Mouse (Mus musculus): ENCODE measurements around the gene Myo1b. TPM values are rescaled to one million over a fixed set of nuclear protein-coding genes. Genes with fewer than 3 reads are reported as not detected.

Gene Myo1b
- total and polyA plus RNA-seq, 3 experiments, result not detected

DNA sequence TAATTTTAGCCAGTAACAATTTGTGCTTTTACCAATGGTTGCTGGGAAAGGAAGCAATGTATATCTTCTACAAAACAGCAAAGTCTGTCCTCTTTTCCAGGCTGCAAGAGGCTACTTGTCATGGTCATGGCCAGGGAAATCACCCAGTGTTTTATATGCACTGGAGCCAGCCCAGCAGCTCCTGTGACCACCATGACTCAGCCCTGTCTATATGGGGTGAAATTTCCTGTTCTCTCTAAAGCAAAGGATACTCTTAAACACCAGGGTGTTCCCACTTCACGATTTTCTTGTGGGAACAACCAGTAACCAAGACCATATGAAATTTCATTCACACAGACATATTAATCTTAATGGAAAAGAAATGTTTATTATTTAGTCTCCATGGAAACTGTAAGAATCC lies 107.6 kb downstream of the Myo1b start:
- Histone ChIP-seq H3K27me3 (ENCODE audit: control insufficient read depth in 1 of 2, insufficient read depth in 2 of 2, low read length in 2 of 2) (no peaks in the 10 kb centered on the region), H3K4me1 (ENCODE audit: control insufficient read depth in 1 of 2, insufficient read depth in 2 of 2, low read length in 2 of 2) (no peaks in the 10 kb centered on the region), H3K27ac (ENCODE audit: control insufficient read depth, low read depth, low read length) (no peak overlapping the region), H3K9me3 (replicated peaks; ENCODE audit: insufficient read depth, low read length) (no peaks in the 10 kb centered on the region), H3K9ac (ENCODE audit: control insufficient read depth, low read depth, low read length, poor library complexity, severe bottlenecking) (no peak overlapping the region), H3K79me2 (ENCODE audit: control insufficient read depth, insufficient read depth, low read length, poor library complexity) (no peaks in the 10 kb centered on the region), H3K36me3 (ENCODE audit: control insufficient read depth in 1 of 2, insufficient read depth in 2 of 2, low read length in 2 of 2) (no peaks in the 10 kb centered on the region), H3K4me3 (ENCODE audit: control insufficient read depth in 1 of 2, insufficient read depth in 1 of 2, low read depth in 2 of 2, low read length in 2 of 2) (no peak overlapping the region)
- DNase-seq (ENCODE audit: low read depth, low spot score), result no peak
- TF ChIP-seq MXI1 (IDR thresholded peaks at IDR 0.05; ENCODE audit: low read depth, low read length), result no peak
- TF ChIP-seq POLR2AphosphoS5 (IDR thresholded peaks at IDR 0.05; ENCODE audit: borderline replicate concordance, low read depth, low read length), result no peak
- no peak for TF ChIP-seq ZNF384 (IDR thresholded peaks at IDR 0.05; ENCODE audit: low read depth, low read length)
- TF ChIP-seq JUND (IDR thresholded peaks at IDR 0.05; ENCODE audit: low read depth, low read length), result no peak
- TF ChIP-seq HCFC1 (IDR thresholded peaks at IDR 0.05; ENCODE audit: low read depth, low read length), result no peak
- no peak for TF ChIP-seq TAL1 (IDR thresholded peaks at IDR 0.05; ENCODE audit: low read length)
- TF ChIP-seq POLR2AphosphoS2 (IDR thresholded peaks at IDR 0.05; ENCODE audit: low read length), result no peak
- TF ChIP-seq MAFK (IDR thresholded peaks at IDR 0.05; ENCODE audit: borderline replicate concordance, low read depth, low read length), result no peak
- no peak for TF ChIP-seq MYC (IDR thresholded peaks at IDR 0.05; ENCODE audit: low read depth, low read length)
- TF ChIP-seq MAX (IDR thresholded peaks at IDR 0.05; ENCODE audit: low read length), result no peak

DNA sequence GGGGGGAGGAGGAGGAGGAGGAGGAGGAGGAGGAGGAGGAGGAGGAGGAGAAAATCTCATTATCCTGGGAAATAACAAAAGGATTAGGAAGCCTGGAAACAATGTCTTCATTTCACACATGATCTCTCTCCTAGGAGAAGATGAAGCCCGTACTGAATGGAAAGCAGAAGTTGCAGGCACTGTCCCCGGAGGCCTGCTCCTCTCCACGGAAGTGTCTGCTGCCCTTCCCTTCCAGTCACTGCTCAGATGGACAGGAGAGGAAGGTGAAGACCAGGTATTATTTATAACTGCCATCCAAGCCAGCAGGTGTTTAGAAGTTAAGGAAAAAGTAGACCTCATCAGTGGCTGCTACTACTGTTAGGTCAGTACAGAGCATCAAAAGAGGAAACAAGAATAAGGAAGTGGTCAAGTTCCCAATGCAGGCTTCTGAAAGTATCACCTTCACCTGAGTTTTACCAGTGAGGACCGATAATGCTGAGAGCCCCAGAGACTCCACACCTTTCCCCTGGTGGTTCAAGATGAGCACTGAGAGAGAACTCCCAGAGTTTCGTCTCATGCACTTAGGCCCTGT lies 110.7 kb downstream of the Myo1b start:
- no peak overlapping the region for H3K9ac ChIP-seq (ENCODE audit: control insufficient read depth, low read depth, low read length, poor library complexity, severe bottlenecking)
- no peak for TF ChIP-seq UBTF (IDR thresholded peaks at IDR 0.05; ENCODE audit: borderline replicate concordance, insufficient read depth, low read depth, low read length)

DNA sequence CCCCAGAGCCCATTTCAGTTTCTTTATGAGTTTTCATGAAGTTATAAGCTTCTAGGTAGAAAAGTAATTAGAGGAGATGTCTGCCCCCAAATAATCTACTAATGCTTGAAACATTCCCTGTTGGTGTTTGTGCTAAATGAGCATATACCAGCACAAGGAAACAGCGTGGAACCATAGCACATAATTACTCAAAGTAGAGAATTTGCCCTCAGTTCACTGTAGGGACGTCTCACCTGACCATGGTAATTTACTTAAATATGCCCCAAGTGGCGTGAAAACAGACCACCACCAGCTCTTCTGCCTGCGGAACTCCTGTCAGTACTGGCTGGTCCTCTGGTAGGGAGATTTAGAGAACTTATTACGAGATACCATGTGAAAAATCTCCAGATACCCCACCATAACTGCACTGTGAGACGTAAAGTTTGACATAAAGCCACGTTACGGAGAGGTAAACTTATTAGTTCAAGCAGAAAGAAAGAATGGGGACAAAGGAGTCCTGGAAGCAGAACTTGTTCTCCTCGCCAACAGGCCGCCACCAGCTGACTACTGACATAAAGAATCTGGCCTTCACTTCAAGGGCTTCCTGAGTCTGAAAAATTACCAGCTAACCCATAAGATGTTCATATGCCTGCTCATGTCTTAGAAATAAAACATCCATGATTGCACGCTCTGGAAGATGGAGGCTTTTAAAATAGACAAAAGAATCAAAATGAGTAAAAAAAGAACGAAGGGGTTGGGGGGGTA lies 111.4 kb downstream of the Myo1b start:
- Histone ChIP-seq H3K9ac (ENCODE audit: control insufficient read depth, low read depth, low read length, poor library complexity, severe bottlenecking) (no peak overlapping the region), H3K27ac (ENCODE audit: control insufficient read depth, low read depth, low read length) (no peak overlapping the region), H3K27me3 (ENCODE audit: control insufficient read depth in 1 of 2, insufficient read depth in 2 of 2, low read length in 2 of 2) (no peaks in the 10 kb centered on the region), H3K9me3 (replicated peaks; ENCODE audit: insufficient read depth, low read length) (no peaks in the 10 kb centered on the region), H3K79me2 (ENCODE audit: control insufficient read depth, insufficient read depth, low read length, poor library complexity) (no peaks in the 10 kb centered on the region), H3K36me3 (ENCODE audit: control insufficient read depth in 1 of 2, insufficient read depth in 2 of 2, low read length in 2 of 2) (no peaks in the 10 kb centered on the region), H3K4me1 (ENCODE audit: control insufficient read depth in 1 of 2, insufficient read depth in 2 of 2, low read length in 2 of 2) (no peaks in the 10 kb centered on the region), H3K4me3 (ENCODE audit: control insufficient read depth in 1 of 2, insufficient read depth in 1 of 2, low read depth in 2 of 2, low read length in 2 of 2) (no peak overlapping the region)
- TF ChIP-seq ELF1 (IDR thresholded peaks at IDR 0.05; ENCODE audit: low read depth, low read length) (no peak), USF2 (IDR thresholded peaks at IDR 0.05; ENCODE audit: borderline replicate concordance in 1 of 2, insufficient read depth in 1 of 2, low read depth in 1 of 2, low read length in 2 of 2) (no peak), ETS1 (IDR thresholded peaks at IDR 0.05; ENCODE audit: low read depth, low read length) (no peak), CTCF (IDR thresholded peaks at IDR 0.05 in 2 of 3, conservative IDR thresholded peaks at IDR 0.05 in 1 of 3; ENCODE audit: control insufficient read depth in 1 of 3, insufficient read depth in 1 of 3, low read depth in 2 of 3, low read length in 3 of 3, poor library complexity in 1 of 3, severe bottlenecking in 1 of 3) (no peak), GABPA (IDR thresholded peaks at IDR 0.05; ENCODE audit: low read depth, low read length) (no peak), CHD2 (IDR thresholded peaks at IDR 0.05; ENCODE audit: low read length) (no peak), TAL1 (IDR thresholded peaks at IDR 0.05; ENCODE audit: low read length) (no peak)
- no peak for DNase-seq (ENCODE audit: low read depth, low spot score)

More for the DNA sequence above, 110.7 kb downstream of the Myo1b start:
- Histone ChIP-seq H3K4me1 (ENCODE audit: control insufficient read depth in 1 of 2, insufficient read depth in 2 of 2, low read length in 2 of 2) (no peaks in the 10 kb centered on the region), H3K9me3 (replicated peaks; ENCODE audit: insufficient read depth, low read length) (no peaks in the 10 kb centered on the region), H3K4me3 (ENCODE audit: control insufficient read depth in 1 of 2, insufficient read depth in 1 of 2, low read depth in 2 of 2, low read length in 2 of 2) (no peak overlapping the region), H3K36me3 (ENCODE audit: control insufficient read depth in 1 of 2, insufficient read depth in 2 of 2, low read length in 2 of 2) (no peaks in the 10 kb centered on the region), H3K27ac (ENCODE audit: control insufficient read depth, low read depth, low read length) (no peak overlapping the region), H3K79me2 (ENCODE audit: control insufficient read depth, insufficient read depth, low read length, poor library complexity) (no peaks in the 10 kb centered on the region), H3K27me3 (ENCODE audit: control insufficient read depth in 1 of 2, insufficient read depth in 2 of 2, low read length in 2 of 2) (no peaks in the 10 kb centered on the region)
- DNase-seq (ENCODE audit: low read depth, low spot score), result no peak

Measured in MEL (cell line).